Mouse (Mus musculus): Measurements from ENCODE around the gene March7. TPM values are rescaled to one million over a fixed set of nuclear protein-coding genes. Genes with fewer than 3 reads are reported as not detected.

March7 gene
- polyA plus RNA-seq, 1 experiment from 2014 or later: 76.4 TPM

DNA sequence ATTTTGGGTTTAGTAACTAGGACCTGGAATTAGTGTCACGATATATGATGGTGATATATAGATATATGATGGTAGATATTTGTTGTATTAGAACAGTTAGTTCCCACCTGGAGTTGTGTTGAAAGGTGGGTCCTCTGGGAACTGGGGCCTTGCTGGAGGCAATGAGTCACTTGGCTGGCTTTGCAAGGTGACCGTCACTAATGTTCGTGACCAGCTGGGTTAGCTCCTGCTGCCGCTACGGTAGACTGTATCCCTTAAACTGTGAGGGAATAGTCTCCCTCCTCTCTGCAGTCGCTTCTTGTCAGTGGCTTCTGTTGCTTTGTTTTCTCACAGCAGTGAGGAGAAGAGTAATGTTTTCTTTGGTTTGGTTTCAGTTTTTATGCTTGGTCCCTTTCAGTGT is 11.5 kb downstream of the March7 start:
- Histone ChIP-seq H3K4me3 (no peak overlapping the region), H3K27ac (no peak overlapping the region), H3K9me3 (0 out of 2 replicates have a peak, but pooled peaks cover 5% of the 10 kb centered on the region), H3K27me3 (ENCODE audit: poor library complexity, severe bottlenecking) (no peaks in the 10 kb centered on the region), H3K36me3 (replicated peaks) (peaks cover 50% of the 10 kb centered on the region), H3K4me1 (no peaks in the 10 kb centered on the region)
- 88% methylated on average over 6 of the region's 6 CpGs for WGBS
- DNase-seq (ENCODE audit: extremely low spot score, low spot score): no peak

DNA sequence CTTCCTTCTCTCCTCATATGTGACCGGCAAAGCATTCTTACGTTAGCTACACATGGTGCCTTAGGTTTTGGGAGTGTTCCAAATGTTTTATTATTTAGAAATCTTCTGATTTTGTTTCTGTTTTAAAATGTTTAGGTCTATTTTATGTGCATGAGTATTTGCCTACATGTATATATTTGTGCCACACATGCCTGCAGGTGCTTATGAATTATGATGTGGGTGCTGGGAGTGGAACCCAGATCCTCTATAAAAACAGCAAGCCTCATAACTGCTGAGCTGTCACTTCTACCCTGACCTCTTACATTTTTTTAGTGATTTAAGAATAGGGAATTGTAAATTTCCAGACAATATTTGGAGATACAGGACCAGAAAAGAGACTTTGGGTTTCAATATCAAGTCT is 12.3 kb downstream of the March7 start:
- H3K36me3 ChIP-seq (replicated peaks): peaks cover 48% of the 10 kb centered on the region
- H3K4me1 ChIP-seq: no peaks in the 10 kb centered on the region
- no peak for DNase-seq (ENCODE audit: extremely low spot score, low spot score)
- 100% methylated on average over 2 of the region's 2 CpGs for WGBS
- 0 out of 2 replicates have a peak, but pooled peaks cover 5% of the 10 kb centered on the region for H3K9me3 ChIP-seq
- H3K4me3 ChIP-seq: no peak overlapping the region
- no peaks in the 10 kb centered on the region for H3K27me3 ChIP-seq (ENCODE audit: poor library complexity, severe bottlenecking)
- no peak overlapping the region for H3K27ac ChIP-seq

DNA sequence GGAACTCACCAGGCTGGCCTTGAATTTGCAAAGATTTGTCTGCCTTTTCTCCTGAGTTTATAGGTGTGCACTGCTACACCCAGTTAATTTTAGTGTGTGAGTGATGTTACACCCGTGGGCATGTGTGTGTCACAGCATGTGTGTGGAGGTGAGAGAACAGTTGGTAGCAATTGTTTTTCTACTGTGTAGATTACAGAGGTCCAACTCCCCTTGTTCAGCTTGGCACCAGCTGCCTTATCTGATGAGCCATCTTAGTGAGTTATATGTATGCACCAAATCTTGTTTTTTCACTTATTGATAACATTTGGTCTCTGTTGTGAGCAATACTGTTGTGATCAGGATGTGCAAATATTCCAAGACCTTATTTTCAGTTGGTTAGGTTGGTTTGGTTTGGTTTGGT is 13.8 kb downstream of the March7 start:
- 98% methylated on average over 1 of the region's 1 CpGs for WGBS
- DNase-seq (ENCODE audit: extremely low spot score, low spot score): no peak
- Histone ChIP-seq H3K27ac (no peak overlapping the region), H3K36me3 (replicated peaks) (peaks cover 35% of the 10 kb centered on the region), H3K9me3 (0 out of 2 replicates have a peak, but pooled peaks cover 5% of the 10 kb centered on the region), H3K4me1 (no peaks in the 10 kb centered on the region), H3K27me3 (ENCODE audit: poor library complexity, severe bottlenecking) (no peaks in the 10 kb centered on the region), H3K4me3 (no peak overlapping the region)

DNA sequence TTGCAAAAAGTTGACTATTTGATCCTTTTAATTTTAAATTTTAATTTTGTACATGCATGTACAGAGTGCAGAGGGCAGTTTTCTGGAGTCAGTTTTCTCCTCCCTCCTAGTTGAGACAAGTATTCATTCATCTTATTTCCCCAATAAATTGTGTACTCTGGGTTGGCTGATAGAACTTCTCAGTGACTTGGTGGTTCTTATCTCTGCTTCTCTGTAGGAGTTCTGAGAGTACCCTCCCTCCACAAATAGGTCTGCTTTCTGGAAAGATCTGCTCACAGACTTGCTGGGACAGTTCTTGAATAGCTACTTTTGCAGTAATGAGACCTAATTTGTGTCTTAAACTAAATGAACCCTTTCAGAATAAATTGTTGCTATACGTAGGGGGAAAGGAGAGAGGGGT is 18.8 kb downstream of the March7 start:
- WGBS: 85% methylated on average over 1 of the region's 1 CpGs
- H3K27ac ChIP-seq: no peak overlapping the region
- DNase-seq (ENCODE audit: extremely low spot score, low spot score): no peak
- H3K9me3 ChIP-seq: 0 out of 2 replicates have a peak, but pooled peaks cover 5% of the 10 kb centered on the region
- no peaks in the 10 kb centered on the region for H3K27me3 ChIP-seq (ENCODE audit: poor library complexity, severe bottlenecking)
- H3K4me1 ChIP-seq: no peaks in the 10 kb centered on the region
- no peak overlapping the region for H3K4me3 ChIP-seq
- H3K36me3 ChIP-seq (replicated peaks): peaks cover 59% of the 10 kb centered on the region

DNA sequence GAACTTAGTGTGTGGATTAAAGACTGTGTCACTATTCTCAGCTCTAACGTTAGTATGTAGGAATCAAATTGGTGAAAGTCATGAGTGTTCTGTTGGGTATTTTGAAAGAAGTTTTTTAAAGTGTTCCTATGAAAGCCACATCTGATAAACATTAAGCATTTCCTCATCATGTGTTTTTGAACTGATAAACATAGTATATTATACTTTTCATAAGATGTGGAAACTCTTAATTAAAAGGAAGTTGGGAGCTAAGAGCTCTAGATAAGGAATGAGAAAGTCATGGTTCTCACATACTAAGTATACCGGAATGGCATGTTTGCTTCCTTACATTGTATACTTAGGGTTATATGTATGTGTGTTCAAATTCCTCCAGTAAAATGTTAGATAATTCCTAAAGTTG is 20.7 kb downstream of the March7 start:
- no peaks in the 10 kb centered on the region for H3K27me3 ChIP-seq (ENCODE audit: poor library complexity, severe bottlenecking)
- H3K36me3 ChIP-seq (replicated peaks): peaks cover 78% of the 10 kb centered on the region
- no peak for DNase-seq (ENCODE audit: extremely low spot score, low spot score)
- no peaks in the 10 kb centered on the region for H3K4me1 ChIP-seq
- WGBS: 91% methylated on average over 2 of the region's 2 CpGs
- H3K9me3 ChIP-seq: 0 out of 2 replicates have a peak, but pooled peaks cover 5% of the 10 kb centered on the region
- H3K27ac ChIP-seq: no peak overlapping the region
- no peak overlapping the region for H3K4me3 ChIP-seq

DNA sequence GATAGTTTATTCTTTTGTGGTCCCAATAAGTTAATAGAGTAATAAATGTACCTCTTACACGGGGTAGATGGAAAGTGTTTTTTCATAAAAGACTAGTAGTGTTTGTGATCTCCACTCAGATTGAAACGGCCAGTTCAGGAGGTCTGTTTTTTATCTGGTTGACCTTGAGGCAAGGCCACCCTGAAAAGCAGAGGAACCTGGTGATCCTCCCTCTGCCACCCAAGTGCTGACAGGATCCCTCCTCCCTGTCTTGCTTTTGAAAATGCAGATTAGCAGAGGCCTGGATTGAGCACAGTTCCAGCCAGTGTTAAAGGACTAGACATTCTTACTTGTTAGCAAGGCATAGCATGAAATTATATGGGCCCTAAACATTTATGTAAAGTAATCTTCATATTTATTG is 23.5 kb downstream of the March7 start:
- Histone ChIP-seq H3K27ac (no peak overlapping the region), H3K9me3 (no peaks in the 10 kb centered on the region), H3K4me3 (no peak overlapping the region), H3K4me1 (no peaks in the 10 kb centered on the region), H3K36me3 (replicated peaks) (peaks cover 93% of the 10 kb centered on the region), H3K27me3 (ENCODE audit: poor library complexity, severe bottlenecking) (no peaks in the 10 kb centered on the region)
- WGBS: 80% methylated on average over 2 of the region's 2 CpGs
- DNase-seq (ENCODE audit: extremely low spot score, low spot score): no peak

DNA sequence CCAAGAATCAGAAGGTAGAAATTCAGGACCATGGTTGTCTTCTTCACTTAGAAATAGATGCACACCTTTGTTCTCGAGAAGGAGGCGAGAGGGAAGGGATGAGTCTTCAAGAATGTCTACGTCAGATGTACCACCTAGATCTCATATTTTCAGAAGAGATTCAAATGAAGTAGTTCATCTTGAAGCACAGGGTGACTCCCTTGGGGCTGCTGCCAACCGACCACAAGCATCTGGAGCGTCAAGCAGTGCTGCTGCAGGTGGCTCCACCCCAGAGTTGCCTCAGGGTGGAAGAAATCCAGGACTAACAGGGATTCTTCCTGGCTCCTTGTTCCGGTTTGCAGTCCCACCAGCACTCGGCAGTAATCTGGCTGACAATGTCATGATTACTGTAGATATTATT is 24.8 kb downstream of the March7 start:
- H3K27me3 ChIP-seq (ENCODE audit: poor library complexity, severe bottlenecking): no peaks in the 10 kb centered on the region
- 91% methylated on average over 7 of the region's 7 CpGs for WGBS

DNA sequence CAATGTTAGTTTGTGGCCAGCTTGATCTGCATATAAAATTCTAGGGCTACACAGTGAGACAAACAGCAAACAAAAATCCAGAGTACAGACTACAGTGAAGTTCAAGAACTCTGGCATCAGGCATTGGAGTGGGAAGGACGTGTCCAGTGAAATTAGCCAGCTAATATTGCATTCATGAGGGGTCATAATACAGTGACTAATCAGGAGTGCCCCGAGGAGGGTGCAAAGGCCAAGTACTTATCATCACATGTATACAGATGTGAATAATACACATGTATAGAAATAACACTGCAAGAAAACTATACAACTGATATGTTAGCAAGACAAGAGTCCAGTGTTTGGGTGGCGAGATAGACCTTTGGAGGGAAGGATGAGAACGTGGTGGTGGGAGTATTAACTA is 43.1 kb downstream of the March7 start:
- no peaks in the 10 kb centered on the region for H3K4me1 ChIP-seq
- H3K4me3 ChIP-seq: no peak overlapping the region
- H3K27me3 ChIP-seq (ENCODE audit: poor library complexity, severe bottlenecking): no peaks in the 10 kb centered on the region
- no peaks in the 10 kb centered on the region for H3K9me3 ChIP-seq
- WGBS: 89% methylated on average over 4 of the region's 4 CpGs
- H3K27ac ChIP-seq: no peak overlapping the region
- H3K36me3 ChIP-seq (replicated peaks): peaks cover 45% of the 10 kb centered on the region
- DNase-seq (ENCODE audit: extremely low spot score, low spot score): no peak

More for the DNA sequence above, 24.8 kb downstream of the March7 start:
- DNase-seq (ENCODE audit: extremely low spot score, low spot score): no peak
- no peak overlapping the region for H3K4me3 ChIP-seq
- H3K36me3 ChIP-seq (replicated peaks): peaks cover 98% of the 10 kb centered on the region
- no peak overlapping the region for H3K27ac ChIP-seq
- no peaks in the 10 kb centered on the region for H3K4me1 ChIP-seq
- no peaks in the 10 kb centered on the region for H3K9me3 ChIP-seq

DNA sequence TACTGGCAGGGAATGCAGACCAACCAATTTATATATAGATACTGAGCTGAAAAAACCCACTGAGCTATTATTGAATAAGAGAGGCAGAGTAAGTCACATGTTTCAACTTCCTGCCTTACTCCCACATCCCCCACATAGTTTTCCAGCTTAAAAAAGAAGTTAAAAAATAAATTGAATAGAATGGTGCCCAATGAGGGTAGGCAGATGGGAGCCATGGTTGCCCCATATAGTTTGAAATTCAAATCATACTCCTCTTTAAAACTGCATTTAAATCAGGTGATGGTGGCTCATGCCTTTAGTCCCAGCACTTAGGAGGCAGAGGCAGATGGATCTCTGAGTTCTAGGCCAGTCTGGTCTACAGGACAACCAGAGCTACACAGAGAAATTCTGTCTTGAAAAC is 43.8 kb downstream of the March7 start:
- no peak overlapping the region for H3K27ac ChIP-seq
- no peaks in the 10 kb centered on the region for H3K27me3 ChIP-seq (ENCODE audit: poor library complexity, severe bottlenecking)
- no peak overlapping the region for H3K4me3 ChIP-seq
- no peaks in the 10 kb centered on the region for H3K4me1 ChIP-seq
- no peaks in the 10 kb centered on the region for H3K9me3 ChIP-seq
- DNase-seq (ENCODE audit: extremely low spot score, low spot score): no peak
- peaks cover 40% of the 10 kb centered on the region for H3K36me3 ChIP-seq (replicated peaks)

DNA sequence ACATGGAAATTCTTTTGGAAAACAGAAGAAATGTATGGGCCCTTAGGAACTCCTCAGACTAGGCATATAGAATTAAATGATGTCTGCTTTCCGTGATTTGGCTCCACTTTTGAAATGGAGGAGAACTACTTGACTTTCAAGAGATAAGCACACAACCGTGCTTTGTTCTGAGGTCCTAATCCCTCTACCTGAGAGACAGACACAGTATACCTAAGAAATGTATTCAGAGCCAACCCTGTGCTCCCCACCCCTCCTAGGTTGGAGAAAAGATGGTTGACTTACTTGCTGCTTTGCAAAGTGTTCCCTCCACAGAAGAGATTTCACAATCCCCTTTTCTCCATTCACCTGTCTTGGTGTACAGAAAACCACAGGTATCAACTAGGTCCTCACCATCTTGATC is 47.1 kb downstream of the March7 start:
- Histone ChIP-seq H3K4me3 (no peak overlapping the region), H3K4me1 (no peaks in the 10 kb centered on the region), H3K9me3 (no peaks in the 10 kb centered on the region), H3K27ac (no peak overlapping the region), H3K27me3 (ENCODE audit: poor library complexity, severe bottlenecking) (no peaks in the 10 kb centered on the region), H3K36me3 (replicated peaks) (peaks cover 14% of the 10 kb centered on the region)
- 86% methylated on average over 2 of the region's 2 CpGs for WGBS
- no peak for DNase-seq (ENCODE audit: extremely low spot score, low spot score)

DNA sequence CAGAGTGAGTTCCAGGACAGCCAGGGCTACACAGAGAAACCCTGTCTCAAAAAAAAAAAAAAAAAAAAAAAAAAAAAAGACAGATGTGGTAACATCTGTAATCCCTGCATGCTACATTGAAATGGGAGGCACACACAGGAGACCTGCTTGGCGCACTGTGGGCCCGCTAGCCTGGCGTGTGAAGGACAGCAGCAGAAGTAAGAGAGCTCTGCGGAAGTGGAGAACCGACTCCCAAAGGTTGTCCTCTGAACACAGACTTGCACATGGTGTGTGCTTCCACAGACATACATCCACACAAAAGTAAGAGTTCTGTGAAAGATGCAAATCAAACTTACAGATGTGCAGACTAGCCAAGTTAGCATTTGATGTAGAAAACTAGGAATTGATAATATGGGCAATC is 49.5 kb downstream of the March7 start:
- Histone ChIP-seq H3K27ac (no peak overlapping the region), H3K4me3 (no peak overlapping the region), H3K27me3 (ENCODE audit: poor library complexity, severe bottlenecking) (no peaks in the 10 kb centered on the region), H3K9me3 (no peaks in the 10 kb centered on the region), H3K36me3 (replicated peaks) (peaks cover 6% of the 10 kb centered on the region), H3K4me1 (no peaks in the 10 kb centered on the region)
- no peak for DNase-seq (ENCODE audit: extremely low spot score, low spot score)
- WGBS: 94% methylated on average over 5 of the region's 5 CpGs

DNA sequence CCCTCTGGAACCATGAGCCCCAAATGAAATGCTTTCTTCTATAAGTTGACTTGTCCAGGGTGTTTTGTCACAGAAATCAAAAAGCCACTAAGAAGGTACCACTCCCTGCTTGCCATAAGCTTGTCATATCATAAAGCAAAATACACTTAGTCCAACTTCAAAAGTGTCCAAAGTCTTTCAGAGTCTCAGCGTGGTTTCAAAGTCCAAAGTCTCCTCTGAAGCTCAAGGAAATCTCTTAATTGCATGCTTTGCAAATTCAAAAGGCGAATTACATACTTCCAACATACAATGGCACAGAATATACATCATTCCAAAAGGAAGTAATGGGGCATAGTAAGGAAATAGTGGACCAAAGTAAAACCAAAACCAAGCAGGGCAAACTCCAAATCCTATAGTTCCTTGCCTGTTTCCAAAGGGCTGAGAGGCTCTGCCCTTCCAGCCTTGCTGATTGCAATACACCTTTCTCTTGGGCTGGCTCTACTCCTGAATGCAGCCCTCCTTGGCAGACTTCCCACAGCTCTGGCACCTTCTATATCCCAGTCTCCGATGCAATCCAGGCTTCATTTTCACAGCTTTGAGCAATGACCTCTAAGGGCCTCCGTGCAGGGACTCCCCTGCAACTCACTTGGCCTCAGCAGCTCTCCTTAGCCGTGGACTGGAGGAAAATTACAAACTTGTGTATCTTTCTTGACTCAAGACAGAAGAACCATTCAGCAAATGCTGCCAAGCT is 51.1 kb downstream of the March7 start:
- Histone ChIP-seq H3K4me1 (no peaks in the 10 kb centered on the region), H3K27ac (no peak overlapping the region), H3K27me3 (ENCODE audit: poor library complexity, severe bottlenecking) (no peaks in the 10 kb centered on the region), H3K4me3 (no peak overlapping the region), H3K9me3 (no peaks in the 10 kb centered on the region), H3K36me3 (replicated peaks) (no peaks in the 10 kb centered on the region)
- WGBS: 90% methylated on average over 5 of the region's 5 CpGs
- DNase-seq (ENCODE audit: extremely low spot score, low spot score): no peak

DNA sequence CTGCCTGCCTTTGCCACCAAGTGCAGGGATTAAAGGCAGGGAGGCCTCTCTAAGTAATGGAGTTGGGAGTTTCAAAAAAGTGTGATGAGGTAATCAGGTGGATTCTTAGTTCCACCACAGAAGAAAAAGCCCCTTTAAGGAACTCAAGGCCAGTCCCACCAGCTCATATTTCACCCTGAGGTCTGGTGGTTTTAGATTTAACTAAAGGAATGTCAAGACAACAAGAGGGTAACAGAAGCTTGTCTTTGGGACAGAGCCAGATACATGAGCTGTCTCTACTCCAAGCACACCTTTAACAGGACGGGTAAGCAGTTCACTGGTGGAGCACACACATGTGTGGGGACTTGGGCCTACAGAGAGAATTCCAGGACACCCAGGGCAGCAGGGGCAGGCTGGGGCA is 57.9 kb downstream of the March7 start:
- 68% methylated on average over 1 of the region's 1 CpGs for WGBS
- H3K27ac ChIP-seq: peak overlapping the region; percentile 27; the same call in 1 of the 2 replicates
- no peaks in the 10 kb centered on the region for H3K36me3 ChIP-seq (replicated peaks)
- H3K27me3 ChIP-seq (ENCODE audit: poor library complexity, severe bottlenecking): no peaks in the 10 kb centered on the region
- H3K4me1 ChIP-seq: peaks cover 14% of the 10 kb centered on the region
- no peak for DNase-seq (ENCODE audit: extremely low spot score, low spot score)
- H3K4me3 ChIP-seq: no peak overlapping the region
- peaks cover 5% of the 10 kb centered on the region for H3K9me3 ChIP-seq

All from forebrain, embryonic 10.5 days (tissue).